Mouse (Mus musculus): ENCODE data around the gene Vps26c.
"Not testable (repeated sequence)": the region's sequence is repeated elsewhere in the genome, so short reads cannot be mapped to it uniquely, and the experiment has no call there.

The Vps26c gene

DNA sequence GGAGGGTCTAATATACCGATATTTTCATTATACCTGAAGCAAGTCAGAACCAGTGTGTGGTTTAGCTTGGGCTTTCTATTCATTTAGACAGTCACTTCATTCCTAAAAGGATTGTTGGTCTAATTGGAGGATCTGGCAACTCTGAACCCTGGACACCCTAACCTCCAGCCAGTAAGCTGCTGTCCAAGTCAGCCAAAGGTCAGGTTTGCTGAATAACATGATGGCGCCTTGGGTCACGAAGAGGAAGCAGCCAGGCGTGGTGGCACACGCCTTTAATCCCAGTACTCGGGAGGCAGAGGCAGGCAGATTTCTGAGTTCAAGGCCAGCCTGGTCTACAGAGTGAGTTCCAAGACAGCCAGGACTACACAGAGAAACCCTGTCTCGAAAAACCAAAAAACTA lies 29.5 kb downstream of the Vps26c start:
- not testable (repeated sequence) for DNase-seq (ENCODE audit: low read depth, low spot score)

DNA sequence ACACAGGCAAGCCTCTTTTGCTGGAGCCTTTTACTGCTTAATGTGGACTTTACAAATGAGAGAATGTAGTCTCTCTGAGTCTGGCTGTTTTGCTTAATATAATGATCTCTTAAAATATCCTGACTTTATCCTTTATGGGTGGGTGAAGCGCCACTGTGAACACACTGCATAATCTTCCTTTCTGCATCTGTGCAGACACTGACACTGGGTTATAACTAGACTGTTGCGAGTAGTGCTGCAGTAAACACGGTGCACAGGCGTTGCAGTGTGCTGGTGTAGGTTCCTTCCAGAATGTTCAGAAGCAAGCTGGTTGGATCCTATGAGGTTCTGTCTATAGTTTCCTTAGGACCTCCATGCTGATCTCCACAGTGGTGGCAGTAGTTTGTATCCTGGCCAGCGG lies 37.3 kb downstream of the Vps26c start:
- DNase-seq (ENCODE audit: low read depth, low spot score): no peak

DNA sequence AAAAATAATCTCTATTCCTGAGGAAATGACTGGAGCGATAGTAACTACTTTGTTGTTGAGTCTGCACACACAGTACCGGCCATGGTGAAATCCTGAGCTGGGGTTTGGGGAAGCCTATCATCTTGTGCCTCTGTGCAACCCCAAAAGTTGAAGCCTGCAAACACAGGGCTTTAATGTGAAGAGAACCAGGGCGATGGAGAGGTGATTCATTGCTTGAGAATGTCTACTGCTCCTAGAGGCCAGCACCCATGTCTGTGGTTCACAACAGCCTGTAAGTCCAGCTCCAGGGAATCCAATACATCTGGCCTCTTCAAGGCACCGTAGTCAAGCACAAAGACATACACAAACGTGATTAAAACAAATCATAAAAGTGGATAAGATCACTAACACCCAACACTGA lies 39.3 kb downstream of the Vps26c start:
- no peak for DNase-seq (ENCODE audit: low read depth, low spot score)

DNA sequence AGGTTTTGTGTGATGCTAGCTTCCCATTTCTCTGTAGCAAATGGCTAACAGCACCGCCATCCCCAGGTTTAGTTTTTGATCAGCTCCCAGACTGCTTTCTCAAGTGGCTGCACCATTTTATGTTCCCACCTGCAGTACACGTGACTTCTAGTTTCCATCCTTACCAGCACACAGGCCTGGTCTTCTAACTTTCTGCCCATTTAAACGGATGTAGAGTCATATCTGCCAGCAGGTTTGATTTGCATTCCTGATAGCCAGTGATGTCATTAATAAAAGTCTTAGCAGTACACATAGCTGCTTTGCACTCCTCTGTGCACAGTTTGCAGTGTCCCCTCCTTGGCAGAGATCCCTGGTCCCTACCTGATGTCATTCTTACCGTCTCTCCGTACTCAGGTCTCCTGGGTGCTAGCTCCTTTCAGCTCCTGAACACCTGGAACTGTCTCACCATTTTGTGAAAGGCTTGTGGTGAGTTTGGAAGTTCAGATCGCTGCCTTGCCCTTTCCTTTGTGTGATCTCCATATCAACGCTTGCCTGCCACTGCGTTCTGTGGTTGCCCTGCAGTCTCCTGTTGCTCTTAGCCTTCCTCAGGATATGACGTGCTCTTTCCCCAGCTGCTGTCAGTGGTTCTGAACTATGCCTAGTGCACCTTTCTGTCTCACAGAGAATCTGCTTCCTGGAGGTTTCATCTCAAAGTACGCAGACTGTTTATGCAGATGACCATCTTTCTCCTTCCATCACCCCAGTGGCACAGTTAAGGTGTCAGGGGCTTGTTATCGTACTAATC lies 41.7 kb downstream of the Vps26c start:
- peak; percentile 29 for DNase-seq (ENCODE audit: low read depth, low spot score)

DNA sequence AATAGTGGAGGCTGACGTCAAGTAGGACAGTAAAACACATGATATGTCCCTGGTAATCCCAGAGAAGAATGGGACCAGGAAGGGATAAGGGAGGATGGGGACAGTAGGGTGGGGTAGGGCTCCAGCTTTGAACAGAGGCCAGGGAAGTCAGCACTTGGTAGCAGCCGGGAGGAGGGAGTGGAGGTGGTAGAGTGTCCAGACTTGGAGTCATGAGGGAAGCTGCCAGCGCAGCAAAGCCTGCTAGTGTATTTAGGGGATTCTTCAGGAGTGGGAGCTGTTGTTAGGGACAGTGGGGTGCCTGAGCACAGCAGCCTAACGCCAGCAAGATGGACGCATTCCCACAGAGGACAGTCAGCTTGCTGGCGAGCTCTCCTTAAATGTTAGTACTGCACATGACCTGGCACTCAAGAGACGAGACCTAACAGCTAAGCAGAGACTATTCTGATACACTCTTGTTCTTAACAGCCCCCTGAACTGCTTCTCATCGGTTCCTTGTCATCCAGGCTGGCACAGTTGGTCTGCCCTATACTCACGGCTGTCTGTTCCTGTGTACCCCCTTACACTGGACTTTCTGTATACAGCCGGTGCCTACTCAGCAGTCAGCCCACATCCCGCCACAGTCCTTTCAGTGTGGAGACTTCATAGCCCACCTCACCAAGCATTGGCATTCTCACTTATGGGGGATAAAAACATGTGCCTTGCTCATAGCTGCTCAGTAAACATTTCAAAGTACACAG lies 53.4 kb downstream of the Vps26c start:
- DNase-seq (ENCODE audit: low read depth, low spot score): no peak

DNA sequence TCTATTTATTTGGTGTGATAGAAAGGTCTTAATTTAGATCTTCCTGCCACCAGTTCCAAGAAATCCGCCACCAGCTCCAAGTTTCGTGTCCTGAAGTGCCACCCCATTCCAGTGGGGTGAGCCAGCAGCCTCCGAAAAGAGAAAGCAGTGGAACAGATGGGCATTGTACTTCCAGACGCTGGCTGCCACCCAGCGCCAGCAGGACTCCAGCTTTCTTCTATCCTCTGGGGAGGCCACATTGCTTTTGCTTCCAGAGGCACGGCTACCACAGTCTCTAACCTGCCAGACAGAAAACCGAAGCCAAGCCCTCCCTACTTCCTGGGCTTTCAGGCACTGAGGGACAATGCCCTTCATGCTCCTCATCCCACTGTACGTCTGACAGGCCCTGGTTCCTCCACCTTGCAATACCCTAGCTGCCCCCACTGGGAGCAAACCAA lies 54.1 kb downstream of the Vps26c start:
- DNase-seq (ENCODE audit: low read depth, low spot score): no peak

DNA sequence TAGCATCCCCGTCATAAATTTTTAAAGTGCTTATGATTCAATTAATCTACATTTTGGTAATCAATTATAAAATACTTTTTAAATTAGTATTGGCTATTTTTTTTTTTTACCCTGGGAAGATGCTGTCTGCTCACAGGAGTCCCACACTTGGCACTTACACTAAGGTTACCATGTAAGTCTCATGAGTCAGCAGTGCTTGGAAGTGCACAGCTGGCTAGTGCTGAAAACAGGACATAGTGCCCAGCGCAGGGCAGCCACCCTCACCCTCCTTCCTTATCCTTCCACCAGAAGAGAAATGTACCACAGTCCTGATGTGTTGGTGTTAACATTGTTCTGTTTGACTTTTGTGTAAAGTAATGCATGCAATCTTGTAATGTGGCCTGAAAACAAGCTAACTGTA lies 58.2 kb downstream of the Vps26c start:
- no peak for DNase-seq (ENCODE audit: low read depth, low spot score)

DNA sequence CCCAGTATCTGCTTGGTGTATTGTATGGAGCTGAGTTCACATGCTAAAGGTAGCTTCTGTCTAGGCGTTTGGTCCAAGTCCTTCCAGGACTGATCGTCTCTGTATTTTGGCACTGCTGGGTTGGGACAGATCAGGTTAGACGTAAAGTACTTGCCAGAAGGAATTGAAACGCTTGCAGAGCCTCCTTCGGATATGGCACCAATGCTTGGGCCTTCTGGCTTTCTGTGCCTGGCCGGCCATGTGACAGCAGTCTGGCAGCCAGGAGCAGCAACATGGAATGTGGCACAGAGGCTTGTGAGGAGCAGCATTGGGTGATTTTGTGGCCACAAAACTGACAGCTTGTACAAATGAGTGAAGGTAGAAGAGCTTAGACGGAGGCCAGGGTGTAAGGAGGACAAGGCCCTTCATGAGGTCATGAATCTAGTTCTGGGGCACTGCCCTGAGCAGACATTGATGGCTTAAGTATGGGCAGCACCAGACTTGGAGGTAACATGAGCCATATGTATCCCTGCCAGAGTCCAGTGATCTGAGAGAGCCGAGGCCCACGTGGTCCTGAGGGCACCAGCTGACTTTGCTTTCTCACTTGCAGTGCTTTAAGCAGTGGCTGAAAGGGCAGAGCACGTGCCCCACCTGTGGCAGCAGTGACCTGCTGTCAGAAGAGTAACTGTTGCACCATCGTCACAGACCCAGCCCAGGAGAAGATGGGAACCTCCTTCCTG lies 59.1 kb downstream of the Vps26c start:
- no peak for DNase-seq (ENCODE audit: low read depth, low spot score)

DNA sequence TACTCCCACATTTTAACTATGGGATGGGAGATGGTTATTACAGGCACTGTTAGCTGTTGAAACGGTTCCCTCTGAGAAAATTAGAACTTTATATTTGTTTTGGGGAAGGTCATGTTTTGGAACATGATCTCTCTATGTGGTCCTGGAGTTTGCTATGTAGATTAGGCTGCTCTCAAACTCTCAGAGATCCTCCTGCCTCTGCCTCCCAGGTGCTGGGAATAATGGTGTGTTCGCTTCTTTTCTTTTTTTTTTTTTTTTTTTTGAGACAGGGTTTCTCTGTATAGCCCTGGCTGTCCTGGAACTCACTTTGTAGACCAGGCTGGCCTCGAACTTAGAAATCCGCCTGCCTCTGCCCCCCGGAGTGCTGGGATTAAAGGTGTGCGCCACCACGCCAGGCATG lies 60.3 kb downstream of the Vps26c start:
- not testable (repeated sequence) for DNase-seq (ENCODE audit: low read depth, low spot score)

DNA sequence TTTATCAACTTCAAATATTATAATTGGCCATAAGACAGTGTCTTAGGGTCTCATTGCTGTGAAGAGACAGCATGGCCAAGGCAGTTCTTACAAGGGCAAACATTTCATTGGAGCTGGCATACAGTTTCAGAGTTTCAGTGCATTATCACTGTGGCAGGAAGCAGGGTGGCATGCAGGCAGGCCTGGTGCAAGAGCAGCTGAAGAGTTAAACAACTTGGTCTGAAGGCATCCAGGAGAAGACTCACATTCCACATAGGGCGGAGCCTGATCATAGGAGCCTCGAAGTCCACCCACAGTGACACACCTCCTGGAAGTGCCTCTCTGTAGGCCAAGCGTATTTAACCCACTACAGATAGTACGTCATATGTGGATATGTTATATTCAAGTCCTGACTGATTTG lies 60.7 kb downstream of the Vps26c start:
- DNase-seq (ENCODE audit: low read depth, low spot score): no peak

DNA sequence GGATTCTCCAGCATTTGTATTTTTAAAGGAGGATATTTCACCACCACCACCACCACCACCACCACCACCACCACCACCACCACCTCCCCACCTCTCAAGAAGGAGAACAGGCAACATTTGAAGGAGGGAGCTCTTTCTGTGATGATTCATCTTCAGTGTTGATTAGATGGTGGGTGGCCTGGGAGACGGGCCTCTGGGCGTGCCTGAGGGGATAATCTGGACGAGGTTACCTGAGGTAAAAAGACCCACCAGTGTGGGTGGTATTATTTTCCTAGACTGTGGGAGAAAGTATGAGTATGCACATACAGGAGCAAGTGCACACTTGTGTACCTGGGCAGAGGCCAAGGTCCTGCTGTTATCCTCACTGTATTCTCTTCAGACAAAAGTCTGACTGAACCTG lies 62.6 kb downstream of the Vps26c start:
- no peak for DNase-seq (ENCODE audit: low read depth, low spot score)

DNA sequence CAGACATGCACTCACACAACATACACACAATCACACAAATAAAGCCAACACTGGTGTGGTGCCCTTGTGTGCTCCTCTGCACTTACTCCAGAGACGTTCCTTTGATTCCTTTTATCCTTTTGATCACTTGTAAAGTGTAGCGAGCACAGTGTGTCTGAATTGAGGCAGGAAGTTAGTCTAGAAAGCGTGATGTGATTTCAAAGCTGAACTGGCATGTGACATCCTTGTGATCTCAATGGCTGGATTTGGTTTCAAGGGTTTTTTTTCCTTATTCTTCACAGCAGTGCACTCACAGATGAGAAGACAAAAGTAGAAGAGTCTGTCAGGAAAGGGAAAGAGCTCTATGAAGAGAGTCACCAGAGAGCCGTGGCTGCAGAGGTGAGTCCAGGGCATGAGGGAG lies 72.5 kb downstream of the Vps26c start:
- peak; percentile 67 for DNase-seq (ENCODE audit: low read depth, low spot score)

DNA sequence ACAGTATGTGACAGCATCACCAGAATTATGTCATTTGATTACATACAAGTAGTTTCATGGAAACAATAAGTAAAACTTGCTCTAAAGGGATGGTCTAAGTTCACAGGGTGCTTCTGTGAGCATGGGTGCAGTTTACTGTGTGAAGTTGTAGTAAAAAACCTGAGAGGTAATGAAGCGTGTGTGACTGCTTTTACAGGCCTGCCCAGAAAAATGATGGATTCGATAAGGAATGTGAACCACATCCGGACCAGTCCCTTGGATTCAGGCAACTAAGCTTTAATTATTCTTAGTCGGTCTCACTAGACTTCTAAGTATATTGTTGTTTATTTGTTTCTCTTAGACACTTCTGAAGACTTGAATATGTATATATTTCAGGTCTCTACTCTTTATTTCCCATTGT lies 73.9 kb downstream of the Vps26c start:
- no peak for DNase-seq (ENCODE audit: low read depth, low spot score)

DNA sequence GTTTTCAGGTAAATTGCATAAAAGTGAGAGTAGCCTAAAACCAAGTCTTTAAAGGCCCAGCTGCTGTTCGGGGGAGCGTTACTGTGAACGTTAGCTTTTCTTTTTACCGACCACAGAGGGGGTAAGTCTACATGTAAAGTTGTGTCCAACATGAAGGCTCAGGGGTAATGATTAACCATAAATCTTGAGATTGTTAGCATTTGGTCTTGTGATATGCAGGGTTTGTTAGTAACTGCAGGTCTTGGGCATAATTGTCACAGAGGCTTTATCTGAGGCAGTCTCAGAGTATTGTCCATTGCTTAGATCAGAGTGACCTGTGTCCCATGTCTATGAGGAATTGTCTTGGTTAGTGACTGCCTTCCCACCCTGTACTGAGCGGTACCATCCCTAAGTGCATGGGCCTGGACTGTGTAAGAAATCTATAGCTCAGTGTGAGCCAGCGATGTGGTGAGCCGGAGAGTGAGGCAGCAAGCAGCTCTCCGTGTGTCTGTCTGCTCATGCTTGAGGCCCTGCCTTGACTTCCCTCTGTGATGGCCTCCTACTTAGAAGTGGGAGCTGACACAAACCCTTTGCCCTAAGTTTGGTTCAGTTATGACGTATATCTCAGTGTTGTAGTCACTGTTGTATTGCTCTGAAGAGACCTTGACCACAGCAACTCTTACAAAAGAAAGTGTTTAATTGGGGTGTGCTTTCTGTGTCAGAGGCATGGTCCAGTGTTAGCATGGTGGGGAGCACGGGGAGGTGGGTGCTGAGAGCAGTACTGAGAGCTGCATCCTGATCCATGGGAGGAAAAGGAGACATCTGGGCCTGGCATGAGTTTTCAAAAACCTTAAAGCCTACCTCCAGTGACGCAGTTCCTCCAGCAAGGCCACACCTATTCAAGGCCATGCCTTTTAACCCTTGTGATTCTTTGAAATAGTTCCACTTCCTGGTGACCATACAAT lies 74.8 kb downstream of the Vps26c start:
- DNase-seq (ENCODE audit: low read depth, low spot score): no peak

DNA sequence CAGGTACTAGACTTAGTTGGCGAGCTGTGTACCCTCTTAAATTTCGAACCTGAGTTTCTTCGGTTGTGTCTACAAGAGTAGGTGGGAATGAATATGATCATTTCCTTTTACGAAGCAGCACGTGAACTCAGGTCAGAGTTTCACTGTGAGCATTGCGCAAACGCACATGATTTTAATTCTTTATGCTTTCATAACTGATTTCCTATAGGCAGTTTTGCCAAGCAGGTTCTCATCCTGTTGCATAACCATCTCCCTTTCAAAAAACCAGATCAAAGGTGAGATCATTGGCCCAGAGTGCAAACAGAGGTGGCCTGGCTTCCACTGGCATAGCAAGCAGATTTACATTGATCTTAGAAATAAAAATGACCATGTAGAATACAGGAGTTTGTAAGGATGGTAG lies 77.0 kb downstream of the Vps26c start:
- no peak for DNase-seq (ENCODE audit: low read depth, low spot score)

DNA sequence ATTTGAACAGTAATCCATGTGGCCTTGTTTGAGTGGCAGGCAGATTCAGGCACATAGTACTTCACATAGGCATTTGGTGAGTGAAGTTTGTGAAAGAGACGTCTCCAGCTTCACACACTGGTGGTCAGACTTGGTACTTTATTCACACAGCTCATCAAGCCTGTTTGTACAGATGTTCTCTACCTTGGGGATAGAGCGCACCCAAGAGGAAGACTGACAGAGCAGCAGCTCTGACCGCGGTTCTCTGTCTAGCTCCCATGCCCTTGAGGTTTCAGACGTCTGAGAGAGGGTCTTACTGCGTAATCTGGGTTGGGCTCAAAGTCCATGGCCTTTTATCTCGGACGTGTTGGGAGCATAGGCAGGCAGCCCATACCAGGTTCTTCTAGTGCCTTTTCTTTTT lies 77.5 kb downstream of the Vps26c start:
- peak; percentile 6 for DNase-seq (ENCODE audit: low read depth, low spot score)

Data from CD4-positive helper T cell, adult 2 months (primary cell).